Mouse (Mus musculus): Measurements from ENCODE around the gene Ube2h.

GRCm38 (mm10) chr6:30300901-30301300 lies 3.4 kb downstream of the Ube2h start:
- no peak for TF ChIP-seq CTCF (IDR thresholded peaks at IDR 0.05; ENCODE audit: borderline replicate concordance, insufficient read depth, low read depth, low read length)
- no peak for TF ChIP-seq POLR2A (IDR thresholded peaks at IDR 0.05; ENCODE audit: borderline replicate concordance, insufficient read depth, low read length)
